Mouse (Mus musculus): ENCODE measurements around the gene Zbtb8a.
"Not testable (repeated sequence)": the region's sequence is repeated elsewhere in the genome, so short reads cannot be mapped to it uniquely, and the experiment has no call there.

Zbtb8a gene

GRCm38 (mm10) chr4:129376961-129377545, 863 bp downstream of the Zbtb8a start:
- peak; percentile 40 to 48 for DNase-seq (ENCODE audit: low spot score in 2 of 2)

- DNase-seq (ENCODE audit: low spot score in 2 of 2) = no peak
Observed at GRCm38 (mm10) chr4:129375821-129376220, 2.1 kb downstream of the Zbtb8a start.

GRCm38 (mm10) chr4:129375000-129375399, 2.9 kb downstream of the Zbtb8a start:
- no peak for DNase-seq (ENCODE audit: low spot score in 2 of 2)

DNA sequence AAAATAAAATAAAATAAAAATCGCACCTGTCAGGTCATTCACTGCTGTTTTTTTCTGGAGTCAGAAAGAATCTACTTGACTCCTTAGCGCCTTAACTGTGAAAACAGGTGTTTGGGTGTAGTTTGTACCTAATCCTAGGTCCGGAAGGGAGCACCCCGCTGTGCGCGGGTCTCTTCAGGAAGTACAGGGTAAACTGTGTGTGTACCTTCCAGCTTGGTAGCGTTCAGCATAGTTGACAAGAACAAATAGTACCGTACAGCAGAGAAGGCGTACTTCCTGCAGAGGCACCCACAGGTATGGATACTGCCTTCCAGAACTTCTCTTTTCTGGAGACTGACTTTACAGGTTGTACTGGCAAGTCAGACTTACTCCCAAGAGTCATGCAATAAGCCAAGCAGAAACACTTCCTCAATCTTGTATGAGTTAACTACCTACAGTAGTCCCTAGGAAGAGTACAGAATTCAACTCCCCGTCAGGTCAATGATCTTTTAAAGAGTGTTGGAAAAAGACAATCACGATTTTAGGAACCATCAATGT, 3.6 kb downstream of the Zbtb8a start:
- no peak for DNase-seq (ENCODE audit: low spot score in 2 of 2)

DNA sequence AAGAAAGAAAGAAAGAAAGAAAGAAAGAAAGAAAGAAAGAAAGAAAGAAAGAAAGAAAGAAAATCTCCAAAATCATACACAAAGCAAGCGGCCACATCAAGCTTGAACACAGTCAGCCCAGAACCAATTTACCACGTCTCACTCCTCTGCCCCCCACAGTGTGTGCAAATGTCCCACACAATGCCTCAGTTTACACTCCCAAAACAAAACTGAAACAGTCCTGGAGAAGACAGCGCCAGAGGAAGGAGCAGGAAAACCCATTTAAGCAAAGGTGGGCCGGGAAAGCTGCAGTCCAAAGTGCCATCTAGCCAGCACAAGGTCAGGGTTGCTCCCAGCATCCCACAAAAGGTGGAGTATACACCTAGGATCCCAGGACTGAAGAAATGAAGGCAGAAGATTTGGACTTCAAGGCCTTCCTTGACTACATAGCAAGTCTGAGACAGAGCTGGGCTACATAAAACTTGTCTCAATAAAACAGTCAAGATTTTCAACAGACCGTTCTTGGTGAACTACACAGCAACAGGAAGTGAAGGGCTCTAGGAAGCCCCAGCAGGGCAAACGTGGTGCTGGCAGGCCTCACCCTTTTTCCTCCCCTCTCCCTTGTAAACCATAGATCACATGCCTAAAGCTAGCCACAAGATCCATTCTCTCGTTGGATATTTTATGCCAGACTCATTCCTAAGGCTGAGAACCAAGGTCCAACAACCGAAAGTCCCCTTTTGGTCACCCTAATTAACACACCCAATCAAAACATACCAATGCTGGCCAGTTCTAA, 4.5 kb downstream of the Zbtb8a start:
- no peak for DNase-seq (ENCODE audit: low spot score in 2 of 2)

- DNase-seq (ENCODE audit: low spot score in 2 of 2) = no peak
Observed at GRCm38 (mm10) chr4:129371391-129371790, 6.5 kb downstream of the Zbtb8a start.

DNA sequence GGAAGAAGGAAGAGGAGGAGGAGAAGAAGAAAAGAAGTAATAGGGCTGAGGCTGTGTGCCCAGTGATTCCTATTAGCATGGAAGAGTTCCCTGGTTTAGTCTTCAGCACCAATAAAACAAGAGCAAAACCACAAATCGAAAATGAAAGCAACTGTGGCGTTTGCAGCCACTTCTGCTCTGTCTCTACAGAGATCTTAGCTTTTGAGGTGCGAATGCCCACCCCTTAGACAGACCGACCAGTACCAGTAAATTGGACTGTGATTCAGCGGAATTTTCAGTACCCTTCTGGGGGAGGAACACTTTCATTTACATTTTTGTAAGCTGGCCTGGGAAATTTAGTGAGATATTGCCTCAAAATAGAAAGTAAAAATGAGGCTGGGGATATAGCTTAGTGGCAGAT, 12.7 kb downstream of the Zbtb8a start:
- DNase-seq (ENCODE audit: low spot score in 2 of 2) = no peak

- no peak for DNase-seq (ENCODE audit: low spot score in 2 of 2)
Observed at GRCm38 (mm10) chr4:129364379-129364778, 13.5 kb downstream of the Zbtb8a start.

DNA sequence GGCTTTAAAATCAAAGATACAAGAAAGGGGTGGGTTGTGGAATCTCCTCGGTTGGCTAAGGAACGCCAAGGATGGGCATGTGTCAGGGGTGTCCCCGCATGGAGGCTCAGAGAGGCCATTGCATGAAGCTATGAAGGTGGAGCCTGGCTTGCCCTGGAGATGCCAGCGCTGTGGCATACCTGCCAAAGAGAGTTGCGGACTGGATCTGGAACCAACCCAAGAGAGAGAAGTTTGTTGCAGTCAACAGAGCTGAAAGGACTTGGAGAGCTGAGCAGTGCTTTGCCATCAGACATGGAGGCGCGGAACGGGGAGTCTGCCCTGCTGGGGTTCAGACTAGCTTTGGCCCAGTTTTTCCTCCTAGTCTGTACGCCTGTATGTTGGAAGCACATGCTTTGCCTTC, 14.5 kb downstream of the Zbtb8a start:
- DNase-seq (ENCODE audit: low spot score in 2 of 2) = no peak

DNA sequence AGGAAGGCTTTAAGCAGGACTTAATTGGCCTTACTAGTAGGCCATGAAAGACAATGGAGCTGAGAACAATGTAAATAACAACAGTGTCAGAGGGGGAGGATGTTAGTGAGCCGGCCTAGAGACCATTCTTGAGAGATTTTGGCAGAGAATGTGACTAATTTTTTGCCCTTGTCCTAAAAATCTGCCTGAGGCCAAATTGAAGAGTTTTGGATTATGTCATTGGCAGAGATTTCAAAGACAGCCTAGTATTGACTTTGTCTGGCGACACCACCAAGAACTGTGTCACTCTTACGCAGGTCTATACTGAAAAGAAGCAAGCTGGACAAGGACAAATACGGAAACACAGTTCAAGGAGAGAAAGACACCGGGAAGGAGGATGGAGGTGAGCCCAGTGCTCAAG, 15.1 kb downstream of the Zbtb8a start:
- no peak for DNase-seq (ENCODE audit: low spot score in 2 of 2)

DNA sequence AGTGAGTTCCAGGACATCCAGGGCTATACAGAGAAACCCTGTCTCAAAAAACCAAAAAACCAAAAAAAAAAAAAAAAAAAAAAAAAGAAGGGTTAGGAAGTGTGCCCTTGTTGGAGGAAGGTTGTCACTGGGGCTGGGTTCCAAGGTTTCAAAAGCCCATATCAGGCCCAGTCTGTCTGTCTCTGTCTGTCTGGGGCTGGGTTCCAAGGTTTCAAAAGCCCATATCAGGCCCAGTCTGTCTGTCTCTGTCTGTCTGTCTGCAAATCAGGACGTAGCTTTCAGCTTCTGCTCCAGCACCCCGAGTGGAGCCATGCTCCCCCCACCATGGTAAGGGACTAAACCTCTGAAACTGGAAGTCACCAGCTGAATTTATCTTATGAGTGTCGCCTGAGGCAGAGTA, 15.7 kb downstream of the Zbtb8a start:
- not testable (repeated sequence) for DNase-seq (ENCODE audit: low spot score in 2 of 2)

GRCm38 (mm10) chr4:129357613-129358163, 20.2 kb downstream of the Zbtb8a start:
- DNase-seq (ENCODE audit: low spot score in 2 of 2) = no peak

DNA sequence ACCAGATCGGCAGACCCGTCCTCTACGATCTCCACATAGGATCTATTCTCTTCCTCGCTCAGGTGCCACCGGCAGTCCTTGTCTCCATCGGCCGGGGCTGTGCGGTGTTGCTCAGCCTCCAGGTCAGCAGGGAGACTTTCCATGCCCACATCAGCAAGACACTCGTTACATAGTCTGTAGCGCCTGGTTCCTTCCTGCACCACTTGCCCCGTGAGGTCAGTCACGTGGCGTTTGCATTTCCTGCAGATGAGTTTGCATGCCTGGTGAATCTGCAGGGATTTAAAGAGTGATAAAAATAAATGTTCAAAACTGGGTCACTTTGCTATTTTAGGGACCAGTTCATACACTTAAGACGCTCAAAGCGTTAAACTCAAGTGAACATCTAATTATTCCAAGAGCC, 23.7 kb downstream of the Zbtb8a start:
- no peak for DNase-seq (ENCODE audit: low spot score in 2 of 2)

GRCm38 (mm10) chr4:129353176-129353575, 24.7 kb downstream of the Zbtb8a start:
- no peak for DNase-seq (ENCODE audit: low spot score in 2 of 2)

DNA sequence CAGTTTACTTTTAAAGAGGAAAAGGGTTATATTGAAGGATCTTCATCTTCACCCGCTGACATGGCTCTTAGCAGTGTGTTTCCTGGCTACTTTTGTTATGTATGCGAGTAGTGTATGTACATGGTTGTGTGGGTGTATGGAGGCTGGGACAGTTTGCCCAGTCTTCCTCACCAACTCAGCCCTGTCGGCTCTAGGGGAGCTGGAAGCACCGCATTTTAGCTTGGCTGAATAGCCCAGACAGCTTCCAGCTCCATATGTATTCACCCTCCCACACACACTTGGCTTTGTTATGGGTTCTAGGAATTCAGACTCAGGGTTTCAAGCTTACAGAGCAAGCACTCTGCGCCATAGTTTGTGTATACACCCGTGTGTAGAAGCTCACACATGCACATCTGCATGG, 26.8 kb downstream of the Zbtb8a start:
- DNase-seq (ENCODE audit: low spot score in 2 of 2) = no peak

DNA sequence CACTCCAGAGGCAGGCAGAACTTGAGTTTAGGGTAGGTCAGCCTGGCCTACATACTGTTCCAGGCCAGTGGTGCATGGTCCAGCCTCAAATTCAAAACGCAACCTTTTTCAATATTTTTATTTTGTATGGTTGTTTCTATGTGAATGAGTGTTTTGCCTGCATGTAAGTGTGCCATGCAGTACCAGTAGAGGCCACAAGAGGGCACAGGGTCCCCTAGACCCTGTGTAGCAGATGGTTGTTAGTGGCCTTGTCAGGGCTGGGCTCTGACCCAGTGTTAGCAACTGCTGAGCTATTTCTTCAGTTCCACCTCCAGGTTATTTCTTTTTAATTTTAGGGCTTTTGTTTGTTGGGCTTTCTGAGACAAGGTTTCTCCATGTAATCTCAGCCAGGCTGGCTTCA, 27.3 kb downstream of the Zbtb8a start:
- peak; percentile 28 to 72 for DNase-seq (ENCODE audit: low spot score in 2 of 2)

DNA sequence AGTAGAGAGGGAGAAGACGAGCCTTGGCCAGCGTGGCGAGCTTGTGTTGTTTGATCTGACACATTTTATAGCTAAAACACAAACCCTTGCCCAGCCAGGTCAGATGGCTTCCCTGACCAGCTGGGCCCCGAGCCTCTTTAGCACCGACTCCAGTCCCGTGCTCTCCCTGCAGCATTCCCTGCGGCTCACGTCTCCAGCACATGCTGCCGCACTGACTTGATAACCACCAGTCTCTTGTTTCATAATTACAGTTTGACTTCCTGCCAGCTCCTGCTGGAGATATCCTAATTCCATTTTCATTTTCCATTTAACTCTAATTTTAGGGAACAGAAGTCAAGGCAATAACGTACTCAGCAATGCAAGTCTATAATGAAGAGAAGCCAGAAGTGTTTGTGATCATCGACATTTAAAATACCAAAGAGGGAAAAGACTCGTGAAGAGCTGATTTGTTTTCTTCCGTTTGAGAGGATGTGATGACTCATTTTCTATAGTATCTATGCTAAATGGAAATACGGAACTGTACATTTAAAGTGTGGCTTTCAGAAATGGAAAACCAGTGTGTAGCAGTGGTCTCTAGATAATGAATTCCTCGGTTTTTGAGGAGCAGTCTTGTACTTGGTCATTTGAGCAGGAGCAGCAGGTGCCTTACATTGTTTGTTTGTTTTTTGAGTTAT, 31.3 kb downstream of the Zbtb8a start:
- DNase-seq (ENCODE audit: low spot score in 2 of 2) = peak; percentile 34 to 50

DNA sequence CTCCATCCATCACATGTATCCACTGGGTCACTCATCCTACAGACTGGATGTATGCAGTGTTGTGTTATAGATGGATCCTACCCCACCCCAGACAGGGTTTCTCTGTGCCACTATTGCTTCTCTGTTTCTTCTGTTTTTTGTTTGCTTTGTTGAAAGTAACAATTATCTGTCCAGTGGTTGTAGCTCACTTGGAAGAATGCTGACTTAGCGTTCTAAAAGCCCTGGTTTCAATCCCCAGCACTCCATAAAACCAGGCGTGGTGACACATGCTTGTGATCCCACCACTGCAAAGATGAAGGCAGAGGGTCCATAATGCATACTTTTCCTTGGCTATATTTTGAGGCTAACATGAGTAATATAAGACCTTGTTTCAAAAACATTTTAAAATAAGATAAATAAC, 35.2 kb downstream of the Zbtb8a start:
- DNase-seq (ENCODE audit: low spot score in 2 of 2) = no peak

- DNase-seq (ENCODE audit: low spot score in 2 of 2) = no peak
Observed at GRCm38 (mm10) chr4:129341888-129342287, 36.0 kb downstream of the Zbtb8a start.

DNA sequence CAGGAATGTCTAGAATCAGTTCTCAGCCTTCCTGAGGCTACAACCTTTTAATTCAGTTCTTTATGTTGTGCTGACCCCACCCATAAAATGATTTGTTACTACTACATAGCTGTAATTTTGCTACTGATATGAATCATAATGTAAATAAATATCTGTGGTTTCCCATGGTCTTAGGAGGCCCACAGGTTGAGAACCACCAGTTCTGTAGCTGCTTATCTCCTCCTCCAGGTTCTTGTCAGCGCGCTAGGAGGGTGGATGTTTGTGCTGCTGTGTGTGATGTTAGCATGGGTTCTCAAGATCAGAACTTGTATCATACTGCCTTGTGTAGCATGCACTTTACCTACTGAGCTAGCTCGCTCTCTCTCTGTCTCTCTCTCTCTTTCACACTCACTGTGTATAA, 38.2 kb downstream of the Zbtb8a start:
- no peak for DNase-seq (ENCODE audit: low spot score in 2 of 2)

GRCm38 (mm10) chr4:129336291-129336690, 41.6 kb downstream of the Zbtb8a start:
- no peak for DNase-seq (ENCODE audit: low spot score in 2 of 2)

All from heart, adult 9 months (tissue).